Mouse (Mus musculus): Measurements from ENCODE around the gene Ccnd3. TPM values are rescaled to one million over a fixed set of nuclear protein-coding genes. Genes with fewer than 3 reads are reported as not detected.

Ccnd3 gene
- polyA plus RNA-seq, 1 experiment, result 1,622 TPM

DNA sequence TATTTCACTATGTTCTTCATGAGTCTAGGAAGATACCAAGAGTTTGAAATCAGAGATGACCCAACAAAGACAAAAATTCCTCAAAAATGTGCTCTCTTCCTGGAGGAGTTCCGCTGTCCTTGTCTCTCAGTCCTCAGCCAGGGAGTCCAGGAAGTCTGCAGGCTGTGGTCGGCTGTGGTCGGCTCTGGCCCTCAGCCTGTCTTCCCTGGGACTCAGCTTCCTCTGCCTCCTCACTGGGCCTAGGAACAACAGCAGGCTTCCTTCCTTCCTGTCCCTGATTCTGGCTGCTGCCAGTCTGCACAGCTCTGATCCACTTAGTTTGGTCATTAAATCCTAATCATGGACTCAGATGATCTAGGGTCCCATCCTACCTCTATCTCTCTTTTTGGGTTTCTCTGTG is 62.4 kb downstream of the Ccnd3 start:
- Histone ChIP-seq H3K36me3 (ENCODE audit: control insufficient read depth, insufficient read depth, low read length) (peaks cover 57% of the 10 kb centered on the region), H3K4me1 (replicated peaks; ENCODE audit: control insufficient read depth, insufficient read depth, low read length) (peaks cover 25% of the 10 kb centered on the region), H3K27ac (ENCODE audit: control insufficient read depth, insufficient read depth, low read length) (0 out of 2 replicates have a peak overlapping the region, but pooled peaks have one; percentile 21), H3K4me3 (ENCODE audit: control insufficient read depth, insufficient read depth, low read length) (no peak overlapping the region), H3K27me3 (ENCODE audit: control insufficient read depth, insufficient read depth, low read length) (no peaks in the 10 kb centered on the region)
- WGBS, result 58% methylated on average over 3 of the region's 3 CpGs
- no peak for DNase-seq
- TF ChIP-seq CTCF (IDR thresholded peaks at IDR 0.05; ENCODE audit: borderline replicate concordance, control insufficient read depth, extremely low read depth, insufficient read depth, low read length, poor library complexity), result no peak
- TF ChIP-seq POLR2A (IDR thresholded peaks at IDR 0.05; ENCODE audit: control insufficient read depth, extremely low read depth, insufficient read depth, low read length, poor library complexity), result no peak

DNA sequence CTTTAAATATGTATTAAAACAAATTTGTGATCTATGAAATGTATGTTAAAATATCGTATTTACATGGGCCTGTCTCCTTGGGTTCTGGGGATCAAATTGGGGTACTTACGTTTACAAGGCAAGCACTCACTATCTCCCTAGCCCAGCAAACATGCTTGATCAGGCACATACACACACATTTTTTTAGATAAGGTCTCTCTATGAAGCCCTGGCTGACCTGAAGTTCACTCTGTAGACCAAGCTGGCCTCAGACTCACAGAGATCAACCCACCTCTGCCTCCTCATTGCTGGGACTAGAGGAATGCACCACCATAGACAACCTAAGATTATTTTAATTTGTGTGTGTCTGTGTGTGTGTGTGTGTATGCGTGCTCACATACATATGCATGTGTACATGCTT is 63.5 kb downstream of the Ccnd3 start:
- no peak for DNase-seq
- H3K4me1 ChIP-seq (replicated peaks; ENCODE audit: control insufficient read depth, insufficient read depth, low read length), result peaks cover 20% of the 10 kb centered on the region
- no peak overlapping the region for H3K27ac ChIP-seq (ENCODE audit: control insufficient read depth, insufficient read depth, low read length)
- TF ChIP-seq CTCF (IDR thresholded peaks at IDR 0.05; ENCODE audit: borderline replicate concordance, control insufficient read depth, extremely low read depth, insufficient read depth, low read length, poor library complexity) (no peak), POLR2A (IDR thresholded peaks at IDR 0.05; ENCODE audit: control insufficient read depth, extremely low read depth, insufficient read depth, low read length, poor library complexity) (no peak)
- WGBS, result 98% methylated on average over 3 of the region's 3 CpGs
- no peak overlapping the region for H3K4me3 ChIP-seq (ENCODE audit: control insufficient read depth, insufficient read depth, low read length)
- H3K36me3 ChIP-seq (ENCODE audit: control insufficient read depth, insufficient read depth, low read length), result peaks cover 47% of the 10 kb centered on the region
- no peaks in the 10 kb centered on the region for H3K27me3 ChIP-seq (ENCODE audit: control insufficient read depth, insufficient read depth, low read length)

DNA sequence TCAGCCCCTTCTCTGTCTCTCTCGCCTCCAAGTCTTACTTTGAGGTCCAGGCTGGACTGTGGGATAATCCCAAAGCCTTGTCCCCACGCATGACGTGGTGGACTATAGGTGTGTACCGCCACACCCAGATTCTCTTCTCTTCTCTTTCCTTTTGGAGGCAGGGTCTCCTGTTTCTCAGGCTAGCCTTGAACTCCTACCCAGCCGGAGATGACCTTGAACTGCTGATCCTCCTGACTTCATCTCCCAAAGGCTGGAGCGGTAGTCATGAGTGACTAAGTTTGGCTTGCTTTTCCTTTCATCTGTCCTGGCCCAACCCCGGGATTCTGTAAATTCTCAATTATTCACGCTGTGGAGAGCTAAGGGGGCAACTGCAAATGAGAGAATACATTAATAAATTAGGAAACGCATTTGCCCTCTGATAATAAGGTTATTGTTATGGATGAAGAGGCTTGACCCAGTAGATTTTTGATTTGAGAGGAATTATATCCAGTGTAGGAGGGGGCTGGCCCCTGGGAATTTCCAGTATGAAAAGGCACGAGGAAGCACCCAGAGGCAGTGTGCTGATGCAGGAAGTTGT is 64.2 kb downstream of the Ccnd3 start:
- H3K4me1 ChIP-seq (replicated peaks; ENCODE audit: control insufficient read depth, insufficient read depth, low read length), result peaks cover 21% of the 10 kb centered on the region
- no peak for DNase-seq
- no peak overlapping the region for H3K27ac ChIP-seq (ENCODE audit: control insufficient read depth, insufficient read depth, low read length)
- TF ChIP-seq POLR2A (IDR thresholded peaks at IDR 0.05; ENCODE audit: control insufficient read depth, extremely low read depth, insufficient read depth, low read length, poor library complexity) (no peak), CTCF (IDR thresholded peaks at IDR 0.05; ENCODE audit: borderline replicate concordance, control insufficient read depth, extremely low read depth, insufficient read depth, low read length, poor library complexity) (no peak)
- H3K36me3 ChIP-seq (ENCODE audit: control insufficient read depth, insufficient read depth, low read length), result peaks cover 45% of the 10 kb centered on the region
- H3K4me3 ChIP-seq (ENCODE audit: control insufficient read depth, insufficient read depth, low read length), result no peak overlapping the region
- 92% methylated on average over 10 of the region's 10 CpGs for WGBS
- no peaks in the 10 kb centered on the region for H3K27me3 ChIP-seq (ENCODE audit: control insufficient read depth, insufficient read depth, low read length)

DNA sequence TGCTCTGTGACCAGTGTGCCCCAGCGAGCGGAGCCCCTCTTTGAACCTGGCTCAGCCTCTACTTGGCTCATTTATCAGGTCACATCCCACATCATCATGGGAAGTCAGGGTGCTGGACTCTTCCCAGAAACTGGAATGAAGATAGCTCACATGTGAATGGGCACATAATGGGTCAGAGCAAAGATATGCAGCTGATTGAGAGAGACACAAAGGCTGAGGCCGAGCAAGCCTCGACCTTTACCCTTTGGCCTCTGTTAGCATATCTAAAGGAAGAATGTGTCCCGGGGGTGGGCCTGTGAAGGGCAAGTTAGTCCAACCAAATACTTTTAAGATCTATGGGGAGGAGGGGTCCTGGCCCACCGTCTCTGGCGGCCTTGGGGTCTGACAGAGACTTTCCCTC is 66.8 kb downstream of the Ccnd3 start:
- no peak overlapping the region for H3K4me3 ChIP-seq (ENCODE audit: control insufficient read depth, insufficient read depth, low read length)
- no peak for DNase-seq
- H3K27ac ChIP-seq (ENCODE audit: control insufficient read depth, insufficient read depth, low read length), result no peak overlapping the region
- TF ChIP-seq POLR2A (IDR thresholded peaks at IDR 0.05; ENCODE audit: control insufficient read depth, extremely low read depth, insufficient read depth, low read length, poor library complexity) (no peak), CTCF (IDR thresholded peaks at IDR 0.05; ENCODE audit: borderline replicate concordance, control insufficient read depth, extremely low read depth, insufficient read depth, low read length, poor library complexity) (no peak)
- 95% methylated on average over 7 of the region's 7 CpGs for WGBS
- peaks cover 17% of the 10 kb centered on the region for H3K4me1 ChIP-seq (replicated peaks; ENCODE audit: control insufficient read depth, insufficient read depth, low read length)
- no peaks in the 10 kb centered on the region for H3K27me3 ChIP-seq (ENCODE audit: control insufficient read depth, insufficient read depth, low read length)
- H3K36me3 ChIP-seq (ENCODE audit: control insufficient read depth, insufficient read depth, low read length), result peaks cover 54% of the 10 kb centered on the region

DNA sequence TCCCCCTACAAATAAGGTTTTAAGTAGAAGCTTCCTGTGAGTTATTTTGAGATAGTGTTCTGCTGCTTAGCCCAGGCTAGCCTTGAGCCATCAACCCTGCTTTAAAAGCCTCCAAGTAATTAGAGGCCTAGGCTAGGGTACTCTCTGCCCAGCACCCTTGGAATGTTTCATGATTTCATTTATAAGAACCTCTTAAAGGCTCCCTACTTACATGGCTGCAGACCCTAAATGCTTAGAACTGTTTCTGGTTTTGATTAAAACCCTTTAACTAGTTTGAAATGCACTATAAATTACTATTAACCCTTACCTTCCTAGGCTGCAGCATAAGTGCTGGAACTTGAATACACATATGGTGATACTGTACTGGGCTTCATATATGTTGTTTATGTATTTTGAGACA is 67.6 kb downstream of the Ccnd3 start:
- Histone ChIP-seq H3K27me3 (ENCODE audit: control insufficient read depth, insufficient read depth, low read length) (no peaks in the 10 kb centered on the region), H3K4me3 (ENCODE audit: control insufficient read depth, insufficient read depth, low read length) (no peak overlapping the region), H3K36me3 (ENCODE audit: control insufficient read depth, insufficient read depth, low read length) (peaks cover 60% of the 10 kb centered on the region), H3K4me1 (replicated peaks; ENCODE audit: control insufficient read depth, insufficient read depth, low read length) (peaks cover 16% of the 10 kb centered on the region), H3K27ac (ENCODE audit: control insufficient read depth, insufficient read depth, low read length) (no peak overlapping the region)
- TF ChIP-seq CTCF (IDR thresholded peaks at IDR 0.05; ENCODE audit: borderline replicate concordance, control insufficient read depth, extremely low read depth, insufficient read depth, low read length, poor library complexity), result no peak
- TF ChIP-seq POLR2A (IDR thresholded peaks at IDR 0.05; ENCODE audit: control insufficient read depth, extremely low read depth, insufficient read depth, low read length, poor library complexity), result no peak
- no peak for DNase-seq

DNA sequence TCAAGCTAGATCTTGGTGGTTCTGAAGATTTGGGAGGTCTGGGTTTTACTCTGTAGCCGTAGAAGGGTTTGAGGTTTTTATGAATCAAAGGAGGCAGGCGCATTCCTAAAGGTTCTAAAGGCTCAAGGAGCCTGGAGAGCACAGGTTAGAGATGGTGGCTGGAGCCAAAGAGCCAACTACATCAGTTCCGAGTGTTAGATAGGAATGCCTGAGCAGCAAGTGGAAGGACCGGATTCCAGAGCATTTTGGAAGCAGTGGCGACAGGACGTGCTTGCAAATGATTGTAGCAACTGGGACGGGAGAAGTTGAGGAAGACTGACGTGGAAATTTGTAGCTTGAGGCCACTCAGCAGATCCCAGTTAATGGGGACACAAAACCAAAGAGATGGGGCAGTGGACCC is 69.2 kb downstream of the Ccnd3 start:
- Histone ChIP-seq H3K27ac (ENCODE audit: control insufficient read depth, insufficient read depth, low read length) (no peak overlapping the region), H3K4me3 (ENCODE audit: control insufficient read depth, insufficient read depth, low read length) (no peak overlapping the region), H3K27me3 (ENCODE audit: control insufficient read depth, insufficient read depth, low read length) (no peaks in the 10 kb centered on the region), H3K4me1 (replicated peaks; ENCODE audit: control insufficient read depth, insufficient read depth, low read length) (peaks cover 10% of the 10 kb centered on the region), H3K36me3 (ENCODE audit: control insufficient read depth, insufficient read depth, low read length) (peaks cover 73% of the 10 kb centered on the region)
- no peak for DNase-seq
- WGBS, result 88% methylated on average over 8 of the region's 8 CpGs
- TF ChIP-seq CTCF (IDR thresholded peaks at IDR 0.05; ENCODE audit: borderline replicate concordance, control insufficient read depth, extremely low read depth, insufficient read depth, low read length, poor library complexity), result peak; percentile 26; the same call in 1 of the 2 replicates
- TF ChIP-seq POLR2A (IDR thresholded peaks at IDR 0.05; ENCODE audit: control insufficient read depth, extremely low read depth, insufficient read depth, low read length, poor library complexity), result no peak

DNA sequence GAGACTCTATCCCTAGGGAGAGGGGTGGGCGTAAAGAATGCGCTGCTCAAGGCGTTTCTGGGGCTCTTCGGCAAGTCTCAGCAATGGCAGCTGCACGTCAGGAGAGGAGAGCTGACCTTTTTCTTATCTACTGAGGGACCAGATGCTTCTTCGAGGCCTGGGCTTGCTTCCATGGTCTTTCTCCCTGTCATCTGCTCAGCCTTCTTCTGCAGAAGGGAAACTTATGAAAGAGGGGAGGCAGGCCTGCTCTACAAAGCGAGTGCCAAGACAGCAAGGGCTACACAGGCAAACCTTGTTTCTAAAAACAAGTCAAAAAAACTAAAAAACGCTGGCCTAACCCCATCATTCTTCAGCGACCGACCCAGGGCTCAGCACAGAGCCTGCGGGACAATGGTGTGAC is 70.0 kb downstream of the Ccnd3 start:
- Histone ChIP-seq H3K4me1 (replicated peaks; ENCODE audit: control insufficient read depth, insufficient read depth, low read length) (peaks cover 10% of the 10 kb centered on the region), H3K27me3 (ENCODE audit: control insufficient read depth, insufficient read depth, low read length) (no peaks in the 10 kb centered on the region), H3K36me3 (ENCODE audit: control insufficient read depth, insufficient read depth, low read length) (peaks cover 71% of the 10 kb centered on the region), H3K27ac (ENCODE audit: control insufficient read depth, insufficient read depth, low read length) (no peak overlapping the region), H3K4me3 (ENCODE audit: control insufficient read depth, insufficient read depth, low read length) (no peak overlapping the region)
- TF ChIP-seq POLR2A (IDR thresholded peaks at IDR 0.05; ENCODE audit: control insufficient read depth, extremely low read depth, insufficient read depth, low read length, poor library complexity) (no peak), CTCF (IDR thresholded peaks at IDR 0.05; ENCODE audit: borderline replicate concordance, control insufficient read depth, extremely low read depth, insufficient read depth, low read length, poor library complexity) (no peak)
- 94% methylated on average over 11 of the region's 11 CpGs for WGBS
- no peak for DNase-seq

Measured in thymus, adult 2 months (tissue).